Mouse (Mus musculus): Measurements from ENCODE around the gene Syngr4.

GRCm38 (mm10) chr7:45887246-45887645 is 9.3 kb downstream of the Syngr4 start:
- TF ChIP-seq CTCF (IDR thresholded peaks at IDR 0.05; ENCODE audit: control insufficient read depth, insufficient read depth, insufficient replicate concordance, low read depth, low read length) = no peak
- no peak for TF ChIP-seq POLR2A (IDR thresholded peaks at IDR 0.05; ENCODE audit: control insufficient read depth, low read depth, low read length)
